Mouse (Mus musculus): ENCODE measurements around the gene Gm17334. TPM values are rescaled to one million over a fixed set of nuclear protein-coding genes. Genes with fewer than 3 reads are reported as not detected.

The Gm17334 gene
- polyA plus RNA-seq, 1 experiment from 2014 or later: 0.24 TPM

DNA sequence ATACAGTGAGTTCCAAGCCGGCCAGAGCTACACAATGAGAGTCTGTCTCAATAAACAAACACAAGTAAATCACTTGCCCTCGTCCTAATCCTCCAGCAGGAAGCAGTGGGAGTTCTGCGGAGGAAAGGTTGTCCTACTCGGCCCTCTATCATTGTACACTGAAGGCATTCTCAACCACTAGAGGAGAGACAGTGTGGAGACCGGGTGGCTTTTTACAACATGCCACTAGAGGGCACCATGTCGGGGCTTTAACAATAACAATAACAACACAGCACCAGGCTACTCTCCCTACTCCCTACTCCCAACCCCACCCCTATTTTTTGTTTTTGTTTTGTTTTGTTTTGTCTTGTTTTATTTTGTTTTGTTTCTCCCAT lies 35.4 kb downstream of the Gm17334 start:
- Histone ChIP-seq H3K4me2 (ENCODE audit: low read length) (no peak overlapping the region), H3K27me3 (replicated peaks; ENCODE audit: control insufficient read depth, insufficient read depth, low read length) (no peaks in the 10 kb centered on the region), H3K9ac (replicated peaks; ENCODE audit: low read depth, low read length) (no peak overlapping the region), H3K4me3 (replicated peaks; ENCODE audit: low read length) (no peak overlapping the region), H3K36me3 (ENCODE audit: control insufficient read depth, insufficient read depth) (no peaks in the 10 kb centered on the region), H3K9me3 (ENCODE audit: control insufficient read depth, low read length) (no peaks in the 10 kb centered on the region), H3K27ac (ENCODE audit: low read length) (no peak overlapping the region), H3K4me1 (replicated peaks; ENCODE audit: control insufficient read depth, insufficient read depth, low read length) (no peaks in the 10 kb centered on the region)
- WGBS: 47% methylated on average over 6 of the region's 6 CpGs
- ATAC-seq: no peak

DNA sequence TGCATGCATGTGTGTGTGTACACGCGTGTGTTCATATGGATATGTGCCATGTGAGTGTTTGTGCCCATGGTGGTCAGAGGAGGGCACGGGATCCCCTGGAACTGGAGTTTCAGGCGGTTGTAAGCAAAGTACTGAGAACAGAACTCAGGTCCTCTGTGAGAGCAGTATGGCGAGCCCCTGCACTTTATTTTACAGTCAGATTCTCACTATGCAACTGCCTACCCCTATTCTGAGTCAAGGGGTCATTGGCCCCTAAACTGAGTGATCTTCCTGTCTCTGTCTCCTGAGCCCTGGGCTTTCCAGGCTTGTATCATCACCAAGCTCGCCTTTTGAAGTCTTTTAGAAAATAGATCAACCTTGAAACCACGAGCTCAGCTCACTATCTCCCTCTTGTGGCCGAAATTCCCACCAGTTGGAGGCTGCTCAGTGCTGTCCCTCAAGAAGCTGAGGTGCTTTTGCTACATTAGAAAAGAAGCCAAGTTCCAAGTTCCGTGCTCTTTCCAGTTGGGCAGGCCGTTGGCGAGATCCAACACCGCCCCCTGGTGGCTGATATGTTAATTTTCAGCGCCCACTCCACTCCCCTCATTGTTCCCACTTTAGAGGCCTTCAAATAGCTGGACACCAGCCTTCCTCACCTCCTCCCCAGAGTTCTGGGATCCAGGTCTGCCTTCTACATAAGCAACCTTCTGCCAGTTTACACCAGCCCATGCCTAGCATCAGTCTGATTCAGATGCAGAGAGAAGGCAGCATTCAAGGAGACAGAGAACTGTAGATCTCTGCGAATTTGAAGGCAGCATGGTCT lies 36.0 kb downstream of the Gm17334 start:
- Histone ChIP-seq H3K27ac (ENCODE audit: low read length) (no peak overlapping the region), H3K4me3 (replicated peaks; ENCODE audit: low read length) (no peak overlapping the region), H3K27me3 (replicated peaks; ENCODE audit: control insufficient read depth, insufficient read depth, low read length) (no peaks in the 10 kb centered on the region), H3K9me3 (ENCODE audit: control insufficient read depth, low read length) (no peaks in the 10 kb centered on the region), H3K4me2 (ENCODE audit: low read length) (no peak overlapping the region), H3K4me1 (replicated peaks; ENCODE audit: control insufficient read depth, insufficient read depth, low read length) (no peaks in the 10 kb centered on the region), H3K36me3 (ENCODE audit: control insufficient read depth, insufficient read depth) (no peaks in the 10 kb centered on the region), H3K9ac (replicated peaks; ENCODE audit: low read depth, low read length) (no peak overlapping the region)
- ATAC-seq: peak; percentile 47; the same call in 1 of the 2 replicates
- 48% methylated on average over 14 of the region's 14 CpGs for WGBS

DNA sequence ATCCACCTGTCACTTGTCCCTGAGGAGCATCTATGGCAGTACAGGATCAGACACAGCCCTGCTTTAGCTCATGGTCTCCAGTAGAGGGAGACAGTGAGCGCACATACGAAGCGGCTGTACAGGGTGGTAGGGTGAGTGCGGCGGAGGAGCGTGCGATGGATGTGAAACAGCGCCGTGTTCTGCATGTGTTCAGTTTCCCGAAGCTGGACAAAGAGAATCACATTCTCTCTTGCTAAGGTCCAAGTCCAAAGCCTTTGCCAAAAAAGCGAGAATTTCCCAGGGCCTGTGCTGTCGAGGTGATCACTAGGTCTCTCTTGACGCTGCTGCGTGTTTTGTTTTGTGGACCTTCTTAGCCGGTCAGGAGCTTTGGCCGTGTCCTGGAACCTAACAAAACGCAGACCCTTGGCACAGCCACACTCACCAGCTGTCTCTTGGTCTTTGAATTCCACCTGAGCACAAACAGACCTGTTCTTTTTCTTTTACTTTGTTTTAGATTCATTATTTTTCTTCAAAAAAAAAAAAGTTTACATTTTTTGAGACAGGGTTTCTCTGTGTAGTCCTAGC lies 37.2 kb downstream of the Gm17334 start:
- peak overlapping the region; percentile 24 for H3K4me3 ChIP-seq (replicated peaks; ENCODE audit: low read length)
- no peaks in the 10 kb centered on the region for H3K36me3 ChIP-seq (ENCODE audit: control insufficient read depth, insufficient read depth)
- H3K9me3 ChIP-seq (ENCODE audit: control insufficient read depth, low read length): no peaks in the 10 kb centered on the region
- peak overlapping the region; percentile 15; the same call in 1 of the 2 replicates for H3K9ac ChIP-seq (replicated peaks; ENCODE audit: low read depth, low read length)
- no peak overlapping the region for H3K27ac ChIP-seq (ENCODE audit: low read length)
- H3K4me1 ChIP-seq (replicated peaks; ENCODE audit: control insufficient read depth, insufficient read depth, low read length): no peaks in the 10 kb centered on the region
- ATAC-seq: peak; percentile 95
- no peaks in the 10 kb centered on the region for H3K27me3 ChIP-seq (replicated peaks; ENCODE audit: control insufficient read depth, insufficient read depth, low read length)
- WGBS: 14% methylated on average over 17 of the region's 17 CpGs
- peak overlapping the region; percentile 52 for H3K4me2 ChIP-seq (ENCODE audit: low read length)

DNA sequence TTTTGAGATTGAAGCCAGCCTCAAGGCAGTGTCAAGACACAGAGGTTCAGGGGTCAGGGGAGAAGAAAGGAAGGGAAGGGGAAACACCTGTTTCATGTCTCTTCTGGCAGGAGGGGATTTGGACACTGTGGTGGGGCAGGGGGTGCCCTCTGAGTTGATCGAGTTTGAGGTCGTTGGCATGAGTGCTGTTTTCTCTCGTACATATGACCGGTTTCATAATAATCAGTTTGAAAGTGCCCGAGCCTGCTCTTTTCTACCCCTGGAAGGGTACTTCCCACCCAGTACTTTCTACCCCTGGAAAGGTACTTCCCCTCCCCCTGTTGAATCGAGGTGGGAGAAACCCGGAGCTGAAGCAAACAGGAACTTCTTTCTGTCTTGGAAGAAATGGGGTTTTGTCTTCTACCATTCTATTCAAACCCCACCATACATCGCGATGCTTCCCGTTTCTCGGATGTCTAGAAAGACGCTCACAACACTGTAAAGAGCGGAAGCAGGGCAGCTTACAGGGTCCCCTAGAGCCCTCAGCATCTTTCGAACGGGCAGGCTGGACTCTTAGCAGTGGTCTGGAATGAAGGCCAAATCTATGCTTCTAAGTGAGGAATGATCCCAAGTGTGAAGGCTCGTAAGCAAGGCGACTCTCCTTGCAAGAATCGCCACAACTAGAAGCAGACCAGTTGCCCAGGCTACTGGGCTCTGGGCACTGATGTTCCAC lies 37.9 kb downstream of the Gm17334 start:
- H3K4me1 ChIP-seq (replicated peaks; ENCODE audit: control insufficient read depth, insufficient read depth, low read length): no peaks in the 10 kb centered on the region
- H3K36me3 ChIP-seq (ENCODE audit: control insufficient read depth, insufficient read depth): no peaks in the 10 kb centered on the region
- no peak overlapping the region for H3K27ac ChIP-seq (ENCODE audit: low read length)
- H3K4me3 ChIP-seq (replicated peaks; ENCODE audit: low read length): no peak overlapping the region
- 76% methylated on average over 18 of the region's 18 CpGs for WGBS
- H3K27me3 ChIP-seq (replicated peaks; ENCODE audit: control insufficient read depth, insufficient read depth, low read length): no peaks in the 10 kb centered on the region
- no peaks in the 10 kb centered on the region for H3K9me3 ChIP-seq (ENCODE audit: control insufficient read depth, low read length)
- ATAC-seq: no peak
- no peak overlapping the region for H3K9ac ChIP-seq (replicated peaks; ENCODE audit: low read depth, low read length)
- no peak overlapping the region for H3K4me2 ChIP-seq (ENCODE audit: low read length)

DNA sequence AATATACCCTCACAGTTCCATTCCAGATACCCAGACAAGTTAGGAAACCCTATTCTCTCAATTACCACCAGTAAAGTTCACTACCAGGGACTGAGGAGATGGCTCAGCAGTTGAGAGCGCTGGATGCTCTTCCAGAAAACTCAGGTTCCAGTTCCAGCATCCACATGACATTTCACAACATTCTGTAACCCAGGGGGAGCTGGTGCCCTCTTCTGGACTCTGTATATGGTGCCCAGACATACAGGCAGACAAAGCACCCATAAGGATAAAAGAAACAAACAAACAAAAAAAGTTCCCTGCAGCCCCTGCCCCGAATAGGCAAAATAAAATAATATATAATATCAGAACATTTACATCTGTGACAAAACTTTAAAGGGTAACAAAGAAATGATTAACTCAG lies 38.6 kb downstream of the Gm17334 start:
- Histone ChIP-seq H3K9me3 (ENCODE audit: control insufficient read depth, low read length) (no peaks in the 10 kb centered on the region), H3K4me2 (ENCODE audit: low read length) (no peak overlapping the region), H3K27me3 (replicated peaks; ENCODE audit: control insufficient read depth, insufficient read depth, low read length) (no peaks in the 10 kb centered on the region), H3K4me3 (replicated peaks; ENCODE audit: low read length) (no peak overlapping the region), H3K9ac (replicated peaks; ENCODE audit: low read depth, low read length) (no peak overlapping the region), H3K4me1 (replicated peaks; ENCODE audit: control insufficient read depth, insufficient read depth, low read length) (no peaks in the 10 kb centered on the region), H3K36me3 (ENCODE audit: control insufficient read depth, insufficient read depth) (no peaks in the 10 kb centered on the region), H3K27ac (ENCODE audit: low read length) (no peak overlapping the region)
- ATAC-seq: no peak
- WGBS: 79% methylated on average over 2 of the region's 2 CpGs

DNA sequence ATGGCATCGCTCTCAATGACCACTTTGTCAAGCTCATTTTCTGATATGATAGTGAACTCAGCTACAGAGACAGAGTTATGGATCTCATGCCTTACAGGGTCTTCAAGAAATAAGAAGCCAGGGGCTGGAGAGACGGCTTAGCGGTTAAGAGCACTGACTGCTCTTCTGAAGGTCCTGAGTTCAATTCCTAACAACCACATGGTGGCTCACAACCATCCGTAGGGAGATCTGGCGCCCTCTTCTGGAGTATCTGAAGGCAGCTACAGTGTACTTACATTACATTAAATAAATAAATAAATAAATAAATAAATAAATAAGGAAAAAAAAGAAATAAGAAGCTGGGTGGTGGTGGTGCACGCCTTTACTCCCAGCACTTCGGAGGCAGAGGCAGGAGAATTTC lies 39.2 kb downstream of the Gm17334 start:
- Histone ChIP-seq H3K4me3 (replicated peaks; ENCODE audit: low read length) (no peak overlapping the region), H3K36me3 (ENCODE audit: control insufficient read depth, insufficient read depth) (no peaks in the 10 kb centered on the region), H3K27ac (ENCODE audit: low read length) (no peak overlapping the region), H3K4me1 (replicated peaks; ENCODE audit: control insufficient read depth, insufficient read depth, low read length) (no peaks in the 10 kb centered on the region), H3K4me2 (ENCODE audit: low read length) (no peak overlapping the region), H3K9me3 (ENCODE audit: control insufficient read depth, low read length) (no peaks in the 10 kb centered on the region), H3K27me3 (replicated peaks; ENCODE audit: control insufficient read depth, insufficient read depth, low read length) (no peaks in the 10 kb centered on the region), H3K9ac (replicated peaks; ENCODE audit: low read depth, low read length) (no peak overlapping the region)
- ATAC-seq: no peak
- WGBS: 91% methylated on average over 7 of the region's 7 CpGs

DNA sequence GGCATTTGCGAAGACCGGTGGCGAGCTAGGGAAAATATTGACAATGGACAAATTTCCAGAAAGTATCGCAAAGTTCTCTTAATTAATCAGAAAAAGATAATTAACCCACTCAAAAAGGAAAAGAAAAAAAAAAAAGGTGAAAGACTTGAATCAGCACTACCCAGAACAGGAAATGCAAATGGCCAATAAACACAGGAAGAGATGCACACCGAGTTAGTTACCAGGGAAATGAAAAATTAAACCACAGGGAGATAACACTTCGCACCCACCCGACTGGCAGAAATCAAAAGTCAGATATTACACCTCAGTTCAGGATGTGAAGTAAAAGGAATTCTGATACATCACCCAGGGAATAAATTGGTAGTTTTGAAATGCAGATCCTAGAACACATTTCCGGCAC lies 40.7 kb downstream of the Gm17334 start:
- Histone ChIP-seq H3K4me2 (ENCODE audit: low read length) (no peak overlapping the region), H3K27ac (ENCODE audit: low read length) (no peak overlapping the region), H3K36me3 (ENCODE audit: control insufficient read depth, insufficient read depth) (no peaks in the 10 kb centered on the region), H3K27me3 (replicated peaks; ENCODE audit: control insufficient read depth, insufficient read depth, low read length) (no peaks in the 10 kb centered on the region), H3K4me1 (replicated peaks; ENCODE audit: control insufficient read depth, insufficient read depth, low read length) (no peaks in the 10 kb centered on the region), H3K4me3 (replicated peaks; ENCODE audit: low read length) (no peak overlapping the region), H3K9ac (replicated peaks; ENCODE audit: low read depth, low read length) (no peak overlapping the region), H3K9me3 (ENCODE audit: control insufficient read depth, low read length) (no peaks in the 10 kb centered on the region)
- WGBS: 94% methylated on average over 8 of the region's 8 CpGs
- ATAC-seq: no peak

DNA sequence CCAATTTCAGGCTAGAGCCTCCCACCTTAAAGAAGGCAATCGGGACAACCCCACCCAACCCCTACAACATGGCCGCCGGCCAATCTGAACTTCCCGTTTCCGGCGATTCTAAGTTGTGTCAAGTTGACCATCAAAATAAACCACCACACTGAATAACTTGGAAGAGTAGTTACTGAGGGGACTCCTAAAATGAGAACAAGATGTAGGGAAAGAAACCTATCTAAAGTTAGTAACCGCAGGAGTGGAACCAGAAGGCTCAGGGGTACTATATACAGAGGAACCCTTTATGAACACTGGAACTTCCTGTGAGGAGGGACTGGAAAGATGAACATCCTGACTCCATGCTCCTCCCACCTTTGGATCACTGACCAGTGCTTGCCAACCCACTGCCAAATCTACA lies 41.5 kb downstream of the Gm17334 start:
- no peaks in the 10 kb centered on the region for H3K36me3 ChIP-seq (ENCODE audit: control insufficient read depth, insufficient read depth)
- H3K9ac ChIP-seq (replicated peaks; ENCODE audit: low read depth, low read length): no peak overlapping the region
- WGBS: 93% methylated on average over 7 of the region's 7 CpGs
- no peak overlapping the region for H3K27ac ChIP-seq (ENCODE audit: low read length)
- no peaks in the 10 kb centered on the region for H3K9me3 ChIP-seq (ENCODE audit: control insufficient read depth, low read length)
- H3K4me2 ChIP-seq (ENCODE audit: low read length): no peak overlapping the region
- H3K4me1 ChIP-seq (replicated peaks; ENCODE audit: control insufficient read depth, insufficient read depth, low read length): no peaks in the 10 kb centered on the region
- no peak for ATAC-seq
- no peaks in the 10 kb centered on the region for H3K27me3 ChIP-seq (replicated peaks; ENCODE audit: control insufficient read depth, insufficient read depth, low read length)
- H3K4me3 ChIP-seq (replicated peaks; ENCODE audit: low read length): no peak overlapping the region

Measured in forebrain, embryonic 16.5 days (tissue).